Mouse (Mus musculus) heart, postnatal 0 days (tissue): ENCODE measurements around the gene Pcare. TPM values are rescaled to one million over a fixed set of nuclear protein-coding genes. Genes with fewer than 3 reads are reported as not detected.
A peak's percentile ranks its signal among the peaks of the same experiment; 100 is the strongest.

Experiments
- ATAC-seq: fragments of 200-750 bp; cut with Nextera tagmentation; 2 replicates; pipeline ENCODE4 v1.8.0; 2017; ENCODE audit warnings: low read depth, moderate number of reproducible peaks, moderate library complexity; ENCODE audit not compliant: insufficient read depth
- DNase-seq: peaks from one replicate; pipeline ENCODE4 v3.0.0-alpha.2; 2016; ENCODE audit warnings: low spot score
- H3K27ac ChIP-seq: fragments of 300-500 bp; sonication (generic); 2 replicates; pipeline ENCODE4 v1.5.1; 2014; ENCODE audit warnings: low read depth, mild to moderate bottlenecking
- H3K27me3 ChIP-seq: fragments of 300-500 bp; sonication (generic); 2 replicates; pipeline ENCODE4 v1.6.1; 2014; ENCODE audit warnings: low read length, mixed read lengths; ENCODE audit not compliant: control insufficient read depth, insufficient read depth
- H3K36me3 ChIP-seq: fragments of 300-500 bp; sonication (generic); replicated peaks from 2 replicates; pipeline ENCODE4 v1.6.1; 2014; ENCODE audit warnings: low read length, mixed read lengths; ENCODE audit not compliant: control insufficient read depth, insufficient read depth
- H3K4me1 ChIP-seq: fragments of 300-500 bp; sonication (generic); 2 replicates; pipeline ENCODE4 v1.6.1; 2014; ENCODE audit warnings: antibody characterized with exemption; ENCODE audit not compliant: control insufficient read depth, insufficient read depth
- H3K4me2 ChIP-seq: fragments of 300-500 bp; sonication (generic); 2 replicates; pipeline ENCODE4 v1.6.1; 2014; ENCODE audit warnings: low read depth, mild to moderate bottlenecking, low read length, moderate library complexity
- H3K4me3 ChIP-seq: fragments of 300-500 bp; sonication (generic); 2 replicates; pipeline ENCODE4 v1.5.1; 2014; ENCODE audit warnings: low read depth, low read length
- H3K9ac ChIP-seq: fragments of 300-500 bp; sonication (generic); replicated peaks from 2 replicates; pipeline ENCODE4 v1.6.1; 2014; ENCODE audit warnings: low read depth, low read length, mixed read lengths
- H3K9me3 ChIP-seq: fragments of 300-500 bp; sonication (generic); replicated peaks from 2 replicates; pipeline ENCODE4 v1.6.1; 2016; ENCODE audit warnings: low read length; ENCODE audit not compliant: control insufficient read depth
- CTCF ChIP-seq: IDR thresholded peaks from 2 replicates; pipeline ENCODE4 v1.5.1; 2016; ENCODE audit warnings: antibody characterized with exemption, control low read depth, low read depth
- EP300 ChIP-seq: IDR thresholded peaks from 2 replicates; pipeline ENCODE4 v1.6.1; 2016; ENCODE audit warnings: antibody characterized with exemption, low read depth
- WGBS: fragments of 180-500 bp; shearing (Covaris S2); extraction: QIAGEN DNeasy Blood & Tissue Kit; methylation state at CpG from one replicate; pipeline ENCODE4 v1.1.7; 2014; 5-methylcytosine and 5-hydroxymethylcytosine counted together
- polyA plus RNA-seq: library from polyadenylated mRNA; unstranded; fragments of >200 nt; fragmentation: Nextera tagmentation; extraction: Ambion mirVana; gene quantifications from 2 replicates; pipeline ENCODE4 v1.2.1, GENCODE M21; 2015
- total RNA-seq: library from RNA; depleted of rRNA; stranded (reverse); fragments of >200 nt; gene quantifications from 2 replicates; pipeline ENCODE4 v1.2.3, GENCODE M21; 2014; ENCODE audit warnings: low replicate concordance

Gene Pcare
- total and polyA plus RNA-seq, 2 experiments from 2014 or later, result 0.03 TPM; not detected in 1

DNA sequence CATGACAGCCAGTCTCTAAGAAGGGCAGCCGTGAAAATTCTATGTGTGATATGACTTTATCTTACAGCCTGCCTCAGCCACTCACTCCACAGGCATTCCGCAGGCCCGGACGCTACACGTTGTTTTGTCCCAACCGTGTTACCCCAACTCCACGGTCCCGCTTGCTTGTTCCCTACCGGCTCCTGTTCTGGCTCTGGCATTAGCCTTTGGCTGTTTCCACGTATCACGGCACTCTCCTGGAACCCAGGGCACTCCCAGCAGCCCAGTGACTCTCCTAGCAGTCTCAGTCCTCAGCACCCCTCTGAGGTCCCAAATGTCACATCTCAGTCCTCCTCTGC is 54.1 kb downstream of the Pcare start:
- Histone ChIP-seq H3K27ac (peak overlapping the region; percentile 70), H3K9ac (no peak overlapping the region), H3K4me3 (no peak overlapping the region), H3K4me2 (no peak overlapping the region), H3K9me3 (no peaks in the 10 kb centered on the region), H3K4me1 (peaks cover 27% of the 10 kb centered on the region), H3K27me3 (no peaks in the 10 kb centered on the region), H3K36me3 (no peaks in the 10 kb centered on the region)
- ATAC-seq, result no peak
- TF ChIP-seq EP300 (0 out of 2 replicates have a peak, but pooled peaks have one; percentile 19), CTCF (no peak)
- DNase-seq, result no peak
- 34% methylated on average over 11 of the region's 11 CpGs for WGBS

DNA sequence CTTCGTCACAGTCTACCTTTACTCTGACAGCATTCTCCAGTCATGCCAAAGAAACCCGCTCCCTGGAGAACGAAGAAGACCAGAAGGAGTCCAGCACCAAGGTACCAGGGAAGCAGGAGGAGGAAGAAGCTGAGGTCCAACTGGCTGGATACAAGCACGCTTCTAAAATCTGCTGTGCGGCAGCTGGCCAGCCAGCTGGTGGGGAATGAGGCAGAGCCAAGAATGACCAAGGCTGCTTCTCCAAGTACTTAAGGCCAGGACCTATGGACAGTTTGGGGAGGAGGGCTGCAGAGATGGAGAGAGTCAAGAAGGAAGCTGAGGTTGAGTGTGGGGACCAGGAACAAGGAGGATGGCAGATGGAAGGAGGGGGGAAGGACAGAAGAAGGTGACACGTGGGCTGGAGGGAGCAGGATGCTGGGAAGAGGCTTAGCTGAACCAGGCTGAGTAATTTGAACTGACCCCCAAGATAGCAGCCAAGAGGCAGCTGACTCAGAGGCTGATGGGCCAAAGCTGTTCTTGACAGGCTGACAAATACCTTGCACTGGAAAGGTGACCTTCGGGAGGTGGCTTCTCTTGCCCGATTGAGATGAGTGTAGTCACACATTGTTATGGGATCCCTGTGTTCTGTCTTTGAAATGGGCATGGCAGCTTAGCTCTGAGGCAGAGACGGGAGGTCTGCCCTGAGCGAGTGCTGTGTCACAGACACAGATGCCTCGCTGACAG is 54.6 kb downstream of the Pcare start:
- DNase-seq, result peak; percentile 61
- H3K27me3 ChIP-seq, result no peaks in the 10 kb centered on the region
- H3K4me1 ChIP-seq, result peaks cover 27% of the 10 kb centered on the region
- no peak overlapping the region for H3K4me2 ChIP-seq
- no peaks in the 10 kb centered on the region for H3K9me3 ChIP-seq
- H3K4me3 ChIP-seq, result no peak overlapping the region
- peak; percentile 81 for ATAC-seq
- H3K27ac ChIP-seq, result peak overlapping the region; percentile 70
- no peak overlapping the region for H3K9ac ChIP-seq
- TF ChIP-seq EP300, result 0 out of 2 replicates have a peak, but pooled peaks have one; percentile 55
- no peak for TF ChIP-seq CTCF
- WGBS, result 39% methylated on average over 11 of the region's 11 CpGs
- no peaks in the 10 kb centered on the region for H3K36me3 ChIP-seq

DNA sequence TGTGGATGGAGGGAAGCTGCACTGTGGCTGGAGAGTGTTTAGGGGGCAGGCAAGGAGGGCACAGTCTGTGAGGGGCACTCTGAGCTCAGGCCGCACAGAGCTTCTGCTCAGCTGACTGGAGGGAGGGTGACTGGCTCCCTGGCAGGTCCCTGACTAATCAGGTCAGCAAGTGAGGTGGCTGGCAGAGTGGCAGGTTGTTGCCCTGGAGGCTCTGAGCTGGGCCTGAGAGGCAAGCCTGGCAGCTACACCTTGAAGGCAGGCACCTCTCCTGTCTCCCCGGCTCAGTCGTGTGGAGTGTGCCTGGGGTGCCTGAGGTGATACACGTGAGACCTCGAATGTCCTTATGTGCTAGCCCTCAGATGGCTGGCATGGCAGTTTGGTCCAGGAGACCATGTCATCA is 56.3 kb downstream of the Pcare start:
- no peak overlapping the region for H3K9ac ChIP-seq
- H3K4me3 ChIP-seq, result no peak overlapping the region
- ATAC-seq (peak; percentile 15; the same call in 1 of the 2 replicates), DNase-seq (no peak)
- 82% methylated on average over 5 of the region's 5 CpGs for WGBS
- H3K27me3 ChIP-seq, result no peaks in the 10 kb centered on the region
- TF ChIP-seq EP300, result no peak
- TF ChIP-seq CTCF, result no peak
- peaks cover 27% of the 10 kb centered on the region for H3K4me1 ChIP-seq
- H3K27ac ChIP-seq, result no peak overlapping the region
- no peaks in the 10 kb centered on the region for H3K9me3 ChIP-seq
- no peak overlapping the region for H3K4me2 ChIP-seq
- H3K36me3 ChIP-seq, result no peaks in the 10 kb centered on the region

DNA sequence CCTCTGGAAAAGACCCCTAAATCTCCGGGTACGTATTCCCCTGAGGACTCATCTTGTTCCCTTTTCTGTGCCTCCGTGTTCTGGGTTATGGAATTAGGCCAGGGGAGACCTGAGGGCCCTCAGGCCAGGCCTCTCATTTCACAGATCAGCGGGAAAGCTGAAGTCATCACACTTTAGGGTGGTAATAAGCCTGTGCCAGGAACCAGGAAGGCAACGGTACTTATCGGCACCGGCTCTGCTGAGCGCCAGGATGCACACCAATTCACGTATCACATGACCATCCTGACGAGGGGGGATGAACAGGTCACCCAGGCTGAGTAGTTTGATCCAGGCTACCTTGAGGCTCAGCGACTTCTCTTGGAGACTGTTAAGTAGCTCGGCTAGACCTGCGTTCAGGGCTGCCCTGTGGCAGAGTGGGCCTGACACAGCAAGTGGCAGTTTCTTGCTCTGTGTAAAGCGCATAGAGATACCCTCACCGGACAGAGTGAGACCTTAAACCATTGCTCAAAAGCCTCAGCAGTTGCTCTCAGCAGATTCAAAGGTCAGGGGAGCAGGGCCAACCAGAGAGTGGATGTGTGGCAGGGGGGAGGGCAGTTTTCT is 56.9 kb downstream of the Pcare start:
- WGBS, result 61% methylated on average over 15 of the region's 15 CpGs
- TF ChIP-seq EP300 (no peak), CTCF (no peak)
- no peak for DNase-seq
- no peak overlapping the region for H3K4me3 ChIP-seq
- H3K4me2 ChIP-seq, result no peak overlapping the region
- H3K4me1 ChIP-seq, result peaks cover 27% of the 10 kb centered on the region
- no peak for ATAC-seq
- H3K9me3 ChIP-seq, result no peaks in the 10 kb centered on the region
- no peaks in the 10 kb centered on the region for H3K36me3 ChIP-seq
- H3K27ac ChIP-seq, result no peak overlapping the region
- no peak overlapping the region for H3K9ac ChIP-seq
- no peaks in the 10 kb centered on the region for H3K27me3 ChIP-seq

DNA sequence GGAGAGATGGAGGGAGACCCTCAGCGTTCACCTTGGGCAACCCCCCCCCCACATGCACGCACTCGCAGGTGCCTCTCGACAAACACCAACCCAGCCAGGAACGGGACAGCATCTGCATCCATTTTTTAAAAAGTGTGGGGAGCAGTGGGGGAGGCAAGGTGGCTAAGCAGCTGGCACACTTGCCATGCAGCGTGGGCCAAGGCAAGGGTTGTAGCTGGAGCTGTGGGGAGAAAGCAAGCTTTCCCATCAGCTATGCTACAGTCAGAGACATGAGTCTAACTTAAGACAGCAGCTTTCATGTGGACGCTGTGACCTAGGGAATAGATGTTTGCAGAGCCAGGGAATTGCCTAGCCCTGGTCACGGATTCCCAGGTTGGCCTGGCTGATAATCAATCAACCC is 57.5 kb downstream of the Pcare start:
- H3K4me3 ChIP-seq, result no peak overlapping the region
- DNase-seq (no peak), ATAC-seq (no peak)
- no peak overlapping the region for H3K27ac ChIP-seq
- H3K36me3 ChIP-seq, result no peaks in the 10 kb centered on the region
- TF ChIP-seq EP300 (no peak), CTCF (no peak)
- no peaks in the 10 kb centered on the region for H3K27me3 ChIP-seq
- no peak overlapping the region for H3K4me2 ChIP-seq
- H3K9me3 ChIP-seq, result no peaks in the 10 kb centered on the region
- peaks cover 27% of the 10 kb centered on the region for H3K4me1 ChIP-seq
- no peak overlapping the region for H3K9ac ChIP-seq
- 93% methylated on average over 8 of the region's 8 CpGs for WGBS
